Mouse (Mus musculus) thymus, postnatal 10 days (tissue): Measurements from ENCODE around the gene Ube4a.
"Not testable (repeated sequence)": the region's sequence is repeated elsewhere in the genome, so short reads cannot be mapped to it uniquely, and the experiment has no call there.

Experiments
- DNase-seq, 2 experiments: peaks; one replicate each; pipeline ENCODE4 v3.0.0; 2021; ENCODE audit warnings: low spot score in 2 of 2

The Ube4a gene

DNA sequence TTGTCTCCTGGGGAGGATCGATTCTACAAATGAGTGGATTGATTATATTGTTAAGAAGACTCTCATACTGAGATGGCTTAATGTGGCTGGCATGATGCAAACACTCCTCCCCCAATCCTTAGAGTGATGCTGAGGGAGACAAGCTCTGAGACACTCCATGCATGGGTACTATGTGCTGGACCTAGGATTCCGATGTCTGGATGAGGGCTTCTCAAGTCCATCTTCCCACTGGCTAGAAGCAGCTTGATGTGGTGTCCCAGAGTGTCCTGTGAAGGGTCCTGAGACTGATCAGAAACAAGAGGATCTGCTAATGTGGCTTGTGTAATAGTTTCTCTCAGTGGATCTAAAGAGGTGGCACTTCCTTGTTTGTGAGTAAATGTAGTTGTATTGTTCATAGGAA, 15.7 kb upstream of the Ube4a start:
- DNase-seq, result no peak

DNA sequence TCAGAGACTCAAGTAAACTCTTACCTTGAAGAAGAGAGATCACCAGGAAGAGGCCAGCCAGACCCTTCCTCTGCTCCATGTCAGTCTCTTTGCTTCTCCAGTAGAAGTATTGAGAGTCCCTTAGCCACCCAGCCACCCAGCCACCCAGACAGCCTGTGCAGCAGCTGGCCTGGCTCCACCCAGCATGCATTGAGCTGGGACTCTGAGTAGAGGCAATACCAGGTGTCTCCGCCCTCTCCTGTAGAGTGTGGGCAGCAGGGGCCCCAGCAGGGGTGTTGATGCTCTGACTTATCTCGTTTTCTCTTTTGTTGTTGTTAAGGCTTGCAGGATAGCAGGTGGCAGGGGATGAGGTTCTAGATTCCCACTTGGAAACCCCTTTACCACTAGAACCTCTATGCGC, 14.8 kb upstream of the Ube4a start, which contains the start of gene Cd3g:
Gene Cd3g, minus strand, starts transcription at position 190 of the 400 bp plus-strand sequence.
- DNase-seq, result peak; percentile 92 to 93

DNA sequence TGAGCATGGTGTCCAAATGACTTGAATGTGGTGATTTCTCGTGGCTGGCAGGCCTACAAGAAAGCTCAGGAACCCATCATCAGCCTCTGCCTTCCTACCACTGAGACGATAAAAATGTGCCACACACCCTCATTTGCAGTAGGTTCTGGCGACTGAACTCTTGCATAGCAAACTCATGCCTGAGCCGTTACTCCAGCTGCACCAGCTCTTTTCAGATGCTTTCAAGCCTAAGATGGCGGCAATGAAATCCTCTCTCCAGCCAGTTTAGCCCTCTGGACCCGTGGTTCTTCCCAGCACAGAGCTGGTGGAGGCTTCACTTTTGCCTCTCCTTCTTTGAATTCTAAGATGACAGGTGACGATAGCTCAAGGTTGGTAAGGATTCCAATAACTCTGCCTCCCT, 14.4 kb upstream of the Ube4a start:
- peak; percentile 52 to 54 for DNase-seq

DNA sequence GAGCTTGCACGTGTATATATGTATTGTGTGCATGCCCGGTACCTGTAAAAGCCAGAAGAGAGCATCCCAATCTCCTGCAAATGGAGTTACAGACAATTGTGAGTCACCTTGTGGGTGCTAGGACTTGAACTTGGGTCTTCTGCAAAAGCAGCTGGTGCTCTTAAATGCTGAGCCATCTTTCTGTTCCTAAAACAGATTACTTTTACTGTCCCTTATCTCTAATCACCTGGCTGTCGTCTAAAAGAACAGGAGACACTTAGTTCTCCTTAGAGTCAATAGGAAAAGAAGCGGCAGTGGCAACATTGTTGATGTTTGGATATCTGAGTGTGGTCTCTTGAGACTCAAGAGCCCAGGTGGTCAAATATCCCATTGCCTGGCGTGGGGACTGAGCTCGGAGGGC, 12.4 kb upstream of the Ube4a start:
- DNase-seq, result no peak

DNA sequence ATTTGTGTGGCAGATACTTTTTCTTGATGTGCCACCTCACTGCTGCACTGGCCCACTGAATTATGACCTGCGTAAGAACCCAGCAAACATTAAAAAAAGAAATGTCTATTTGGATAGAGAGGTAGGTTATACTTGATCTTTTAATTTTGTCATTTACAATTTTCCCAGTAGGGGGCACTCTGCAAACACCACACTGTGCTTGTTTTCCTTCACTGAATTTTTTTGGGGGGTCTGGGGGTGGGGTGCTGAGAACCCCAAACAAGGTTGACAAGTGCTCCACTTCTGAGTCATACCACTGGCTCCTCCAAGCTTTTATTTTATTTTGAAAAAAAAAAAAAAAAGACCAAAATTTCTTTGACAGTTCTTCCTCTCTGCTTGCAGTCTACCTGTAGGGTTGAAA, 4.0 kb upstream of the Ube4a start:
- DNase-seq, result peak in 1 of 2 experiments; percentile 60

DNA sequence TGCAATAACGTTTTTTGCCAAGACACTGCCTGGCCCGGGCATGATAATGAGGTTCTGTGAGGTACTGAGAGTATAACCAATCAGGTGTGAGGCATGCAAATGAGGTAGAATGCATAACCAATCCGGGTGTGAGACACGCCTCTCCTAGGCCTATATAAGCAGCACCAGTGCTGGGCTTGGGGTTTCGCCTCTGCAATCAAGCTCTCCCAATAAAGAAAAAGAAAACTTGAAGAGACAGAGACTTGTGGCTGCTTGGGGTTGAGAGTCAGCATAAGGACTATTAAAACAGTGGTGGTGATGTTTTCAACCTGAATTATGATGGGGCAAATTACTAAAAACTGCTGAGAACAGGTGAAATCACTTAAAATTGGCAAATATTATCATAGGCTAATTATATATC, 2.4 kb upstream of the Ube4a start:
- DNase-seq, result not testable (repeated sequence)

DNA sequence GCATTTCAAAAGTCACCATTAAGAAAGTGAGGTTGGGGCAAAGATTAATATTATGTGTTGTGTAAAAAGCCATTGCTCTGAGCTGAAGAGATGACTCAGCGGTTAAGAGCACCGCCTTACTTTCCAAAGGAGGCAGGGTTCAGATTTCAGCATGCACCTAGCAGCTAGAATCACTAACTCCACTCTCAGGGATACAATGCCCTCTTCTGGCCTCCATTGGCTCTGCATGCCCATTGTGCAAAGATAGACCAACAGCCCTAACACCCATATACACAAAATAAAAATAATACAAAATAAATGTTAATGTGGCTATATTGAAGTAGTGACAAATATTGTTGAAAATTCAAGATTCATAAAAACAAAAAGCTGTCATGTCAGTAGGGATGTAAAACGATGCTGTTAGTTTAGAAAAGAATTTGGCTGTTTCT, 1.4 kb upstream of the Ube4a start:
- DNase-seq, result peak; percentile 79 to 85

DNA sequence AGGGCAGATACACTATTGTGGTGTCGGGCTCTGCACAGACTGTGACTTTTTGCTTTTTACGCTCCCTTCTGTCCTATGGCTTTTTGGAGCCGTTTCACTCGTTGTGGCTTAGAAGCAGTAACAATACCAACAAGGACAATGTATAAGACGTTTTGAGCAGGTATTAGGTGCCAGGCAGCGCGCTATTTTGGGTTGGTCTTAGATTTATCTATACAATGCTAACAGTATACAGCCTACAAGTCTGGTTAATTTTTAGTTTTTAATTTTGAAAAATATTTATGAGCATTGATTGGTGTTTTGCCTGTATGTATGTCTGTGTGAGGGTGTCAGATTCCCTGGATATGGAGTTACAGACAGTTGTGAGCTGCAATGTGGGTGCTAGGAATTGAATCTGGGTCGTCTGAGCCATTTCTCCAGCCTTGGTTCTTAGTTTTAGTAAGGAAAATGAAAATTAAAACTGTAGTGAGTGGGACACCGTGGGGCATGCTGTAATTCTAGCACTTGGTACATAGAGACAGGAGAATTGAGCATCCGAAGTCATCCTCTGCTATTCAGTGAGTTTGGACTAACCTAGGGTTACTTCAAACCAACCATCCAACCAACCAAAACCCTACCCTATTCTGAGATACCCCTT, 550 bp upstream of the Ube4a start:
- DNase-seq, result no peak

DNA sequence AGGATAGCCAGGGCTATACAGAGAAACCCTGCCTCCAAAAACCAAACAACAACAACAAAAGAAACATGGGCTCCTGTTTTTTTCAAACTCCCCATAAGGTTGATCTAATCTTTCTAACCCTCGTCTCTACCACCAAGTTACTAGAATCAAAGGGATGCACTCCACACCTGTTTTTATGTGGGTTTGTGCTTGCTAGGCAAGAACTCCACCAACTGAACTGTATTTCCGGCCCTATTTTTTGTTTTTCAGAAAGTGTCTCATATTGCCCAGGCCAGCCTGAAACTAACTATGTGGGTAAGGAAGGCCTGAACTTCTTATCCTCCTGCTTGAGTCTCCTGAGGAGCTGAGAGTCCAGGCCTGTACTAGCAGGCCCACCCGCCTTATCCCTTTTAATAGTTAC, 11.0 kb downstream of the Ube4a start:
- DNase-seq, result peak; percentile 32 to 57

DNA sequence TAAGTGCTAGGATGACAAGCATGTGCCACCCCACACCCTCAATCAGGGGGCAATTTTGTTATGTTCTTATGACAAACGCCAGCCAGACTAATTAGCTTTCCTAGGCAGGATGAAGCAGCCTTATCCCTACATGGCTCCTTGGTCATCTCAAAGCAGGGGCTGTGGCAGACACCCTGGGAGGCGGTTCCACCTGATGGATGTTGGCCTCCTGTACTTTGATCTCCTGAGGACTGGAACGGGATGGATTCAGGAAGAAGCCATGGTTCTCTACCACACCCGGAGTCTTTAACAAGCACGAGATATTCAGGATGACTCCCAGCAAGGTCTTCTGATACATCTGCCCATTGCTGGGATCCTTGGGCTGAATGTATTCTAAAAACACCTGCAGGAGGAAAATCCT, 17.6 kb downstream of the Ube4a start:
- no peak for DNase-seq

DNA sequence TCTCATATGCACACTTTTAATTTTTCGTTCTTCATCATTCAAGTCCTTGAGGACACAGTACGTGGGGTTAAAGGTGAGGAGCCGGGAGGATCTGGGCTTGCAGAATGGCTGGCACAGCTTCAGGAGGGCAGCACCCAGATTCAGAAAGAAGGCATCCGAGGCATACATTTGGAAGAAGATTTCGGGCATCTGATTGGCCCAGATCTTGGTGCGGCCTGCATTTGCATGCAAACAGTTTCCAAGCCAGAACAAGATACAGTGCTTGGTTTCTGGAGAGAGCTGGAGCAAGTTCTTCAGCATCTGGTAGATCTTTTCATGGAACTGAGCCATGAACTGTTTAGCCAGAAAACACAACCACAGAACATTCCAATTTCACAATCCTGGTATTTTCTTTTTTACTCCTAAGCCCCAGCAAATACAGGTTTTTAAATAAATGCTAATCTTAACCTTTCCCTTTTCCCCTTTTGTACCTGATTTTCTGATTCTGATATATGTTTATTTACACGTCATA, 19.2 kb downstream of the Ube4a start:
- DNase-seq, result no peak

DNA sequence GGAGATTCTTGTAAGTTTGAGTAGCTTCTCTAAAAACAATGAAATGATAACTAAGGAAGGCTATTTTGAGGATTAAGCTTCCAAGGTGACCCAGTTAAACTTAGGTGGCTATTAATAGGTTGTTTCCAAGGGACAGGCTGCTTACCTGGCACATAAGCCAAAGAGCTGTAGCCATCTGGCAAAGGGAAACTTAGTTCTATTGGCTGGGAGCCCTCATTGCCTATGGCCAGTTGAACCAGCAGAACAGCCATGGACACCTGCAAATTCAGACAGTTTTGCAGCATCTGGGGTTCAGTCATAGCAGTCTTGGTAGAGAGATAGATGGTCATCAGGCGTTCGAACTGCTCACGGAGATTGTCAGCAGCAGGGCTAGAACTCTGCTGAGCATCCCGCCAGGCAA, 23.0 kb downstream of the Ube4a start:
- DNase-seq, result no peak

DNA sequence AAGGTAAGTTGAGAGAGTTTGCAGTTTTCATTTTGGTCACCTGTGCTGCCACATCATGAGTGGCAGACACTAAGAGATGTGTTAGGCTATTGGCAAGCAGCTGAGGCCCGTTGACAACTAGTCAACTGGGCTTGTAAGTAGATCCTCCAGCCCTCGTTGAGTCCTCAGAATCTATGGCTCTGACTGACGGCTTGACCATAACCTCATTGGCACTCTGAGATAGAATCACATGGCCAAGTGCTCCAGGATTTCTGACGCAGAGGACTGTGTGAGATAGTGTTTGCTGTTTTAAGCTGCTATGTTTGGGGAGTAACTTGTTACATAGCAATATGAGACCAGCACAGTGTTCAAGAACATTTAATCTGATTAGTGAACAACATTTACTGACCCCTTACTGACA, 23.6 kb downstream of the Ube4a start:
- no peak for DNase-seq

DNA sequence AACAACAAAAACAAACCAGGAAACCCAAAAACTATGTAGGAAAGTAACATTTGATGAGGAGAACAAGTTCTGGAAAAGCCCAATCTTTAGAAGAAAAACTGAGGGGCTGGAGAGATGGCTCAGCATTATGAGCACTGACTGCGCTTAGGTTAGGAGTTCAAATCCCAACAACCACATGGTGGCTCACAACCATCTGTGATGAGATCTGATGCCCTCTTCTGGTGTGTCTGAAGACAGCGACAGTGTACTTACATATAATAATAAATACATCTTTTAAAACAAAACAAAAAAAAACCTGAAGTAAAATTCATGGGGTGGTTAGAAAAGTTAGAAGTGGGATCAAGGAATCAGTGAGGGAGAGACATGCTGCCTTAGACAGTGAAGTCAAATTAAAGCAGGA, 43.9 kb downstream of the Ube4a start:
- DNase-seq, result no peak

DNA sequence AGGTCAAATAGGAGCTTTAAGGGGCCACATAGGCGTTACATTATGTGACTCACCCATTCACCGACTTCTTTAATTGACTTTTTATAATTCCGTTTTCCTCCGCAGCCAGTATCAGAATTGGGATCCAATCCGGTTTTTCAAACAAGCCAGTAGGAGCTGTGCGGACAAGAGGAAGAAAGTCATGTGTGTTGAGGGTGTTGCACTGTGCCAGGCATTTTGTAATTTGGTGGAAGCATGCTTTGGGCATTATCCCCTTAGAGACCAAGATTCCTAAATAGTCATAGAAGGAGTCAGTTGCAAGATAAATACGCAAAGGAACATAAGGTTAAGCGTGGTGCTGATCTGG, 44.3 kb downstream of the Ube4a start:
- peak in 1 of 2 experiments; percentile 11 for DNase-seq

DNA sequence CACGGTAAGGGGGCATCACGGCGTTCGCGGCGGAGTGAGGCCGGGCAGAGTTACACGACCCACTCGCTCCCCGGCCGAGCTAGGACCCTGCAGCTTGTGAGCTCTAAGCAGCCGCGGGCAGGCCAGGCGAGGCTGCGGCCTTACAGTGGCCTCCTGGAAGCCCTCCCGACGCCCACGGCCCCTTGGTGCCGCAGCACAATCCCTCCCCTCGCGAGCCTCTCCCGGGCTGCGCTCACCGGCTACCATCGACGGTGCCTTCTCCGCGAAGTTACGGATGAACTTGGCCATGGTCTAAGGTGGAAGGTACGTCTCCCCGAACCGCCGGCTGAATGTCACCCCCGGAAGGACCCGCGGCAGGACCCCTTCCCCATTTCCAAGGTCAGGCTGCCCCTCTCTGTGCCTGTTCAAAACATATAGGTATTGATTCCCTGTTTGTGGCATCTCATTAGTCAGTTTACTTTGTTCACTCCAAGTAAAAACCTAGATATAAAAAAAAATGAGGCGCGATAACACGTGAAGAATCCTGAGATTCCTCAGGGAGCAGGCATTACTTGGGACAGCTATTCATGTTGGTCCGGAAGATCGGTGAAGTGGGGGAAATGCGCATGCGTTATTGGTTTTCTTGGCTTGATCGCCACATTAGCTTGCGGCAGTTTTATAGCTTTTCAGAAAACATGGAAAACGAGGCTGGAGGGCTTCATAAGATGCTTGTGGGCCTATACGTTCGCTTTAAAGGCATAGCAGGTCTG, 44.9 kb downstream of the Ube4a start, which contains the start of gene Atp5l:
Gene Atp5l, minus strand, starts transcription at position 369 of the 749 bp plus-strand sequence.
- peak; percentile 68 to 83 for DNase-seq

DNA sequence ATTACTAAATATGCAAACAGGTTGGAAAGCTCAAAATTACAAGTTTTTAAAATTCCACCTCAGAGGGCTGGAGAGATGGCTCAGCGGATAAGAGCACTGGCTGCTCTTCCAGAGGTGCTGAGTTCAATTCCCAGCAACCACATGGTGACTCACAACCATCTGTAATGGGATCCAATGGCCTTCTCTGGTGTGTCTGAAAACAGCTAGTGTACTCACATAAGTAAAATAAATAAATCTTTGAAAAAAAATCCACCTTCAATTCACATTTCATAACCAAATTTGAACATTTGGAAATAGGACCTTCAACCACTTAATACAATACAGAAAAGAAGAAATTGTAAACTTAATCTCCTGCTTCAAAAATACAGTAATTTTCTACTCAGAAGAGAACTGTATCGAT, 45.8 kb downstream of the Ube4a start:
- no peak for DNase-seq

DNA sequence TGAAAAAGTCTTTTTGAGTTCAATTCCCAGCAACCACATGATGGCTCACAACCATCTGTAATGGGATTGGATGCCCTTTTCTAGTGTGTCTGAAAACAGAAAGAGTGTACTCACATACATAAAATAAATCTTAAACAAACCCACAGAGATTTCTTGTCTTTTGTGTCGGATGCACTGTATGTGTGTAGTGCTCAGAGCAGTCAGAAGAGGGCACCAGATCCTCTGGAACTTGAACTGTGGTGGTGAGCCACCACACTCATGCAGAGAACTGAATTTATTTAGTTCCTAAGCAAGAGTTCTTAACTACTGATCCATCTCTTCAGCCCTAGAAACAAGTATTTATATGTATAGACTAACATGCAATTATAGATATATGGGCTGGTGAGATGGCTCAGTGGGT, 49.2 kb downstream of the Ube4a start:
- DNase-seq, result peak; percentile 31 to 63

DNA sequence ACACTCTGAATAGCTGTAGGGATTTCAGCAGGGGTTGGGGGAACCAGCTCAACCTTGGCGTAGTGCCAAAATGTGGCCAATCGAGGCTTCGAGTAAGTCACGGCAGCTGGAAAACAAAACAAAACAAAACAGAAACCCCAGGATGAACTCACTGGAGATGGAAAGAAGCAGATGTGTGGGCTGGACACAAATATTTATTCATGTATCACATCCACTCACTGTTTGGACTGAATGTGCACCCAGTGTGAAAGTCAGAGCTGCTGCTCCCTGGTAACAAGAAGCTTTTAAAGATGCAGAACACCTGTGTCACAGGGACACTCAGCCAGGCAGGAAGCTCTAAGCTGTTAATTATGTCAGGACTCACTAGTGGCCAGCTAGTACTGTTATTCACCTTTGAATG, 50.7 kb downstream of the Ube4a start:
- DNase-seq, result no peak

DNA sequence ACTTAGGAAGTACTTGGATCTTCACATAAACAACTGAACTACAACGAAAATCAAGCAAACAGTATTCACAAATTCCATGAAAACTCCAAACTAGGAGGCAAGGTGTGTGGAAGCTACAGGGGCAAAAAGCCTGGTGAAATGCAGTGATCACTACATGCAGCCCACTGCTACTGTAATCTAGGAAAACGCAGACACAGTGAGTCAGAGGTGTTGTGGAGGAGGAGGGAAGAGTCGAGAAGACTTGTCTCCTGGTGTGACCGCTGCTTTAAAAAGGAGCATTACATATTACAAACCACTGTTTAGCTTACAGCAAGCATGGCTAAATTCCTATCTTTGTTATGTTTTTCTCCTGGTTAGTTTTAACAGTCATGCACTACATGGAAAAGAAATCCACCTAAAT, 54.0 kb downstream of the Ube4a start:
- DNase-seq, result no peak

DNA sequence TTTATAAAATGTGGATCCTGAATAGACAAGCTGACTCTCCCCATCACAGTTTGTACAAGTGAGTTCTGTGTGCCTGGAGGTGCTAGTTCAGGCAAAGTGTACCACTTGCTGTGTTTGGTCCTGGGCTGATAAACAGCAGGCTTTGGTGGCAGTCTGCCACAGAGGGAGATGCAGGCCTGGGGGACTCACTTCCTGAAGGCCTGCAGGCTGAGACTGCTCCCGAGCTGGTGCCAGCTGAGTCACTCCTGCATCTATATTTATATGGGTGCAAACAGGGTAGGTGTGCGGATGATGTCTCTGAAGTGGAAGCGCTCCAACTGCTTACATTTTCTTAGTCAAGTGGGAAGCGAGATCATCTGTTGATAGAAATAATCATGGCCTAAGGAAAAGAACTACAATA, 59.8 kb downstream of the Ube4a start:
- DNase-seq, result no peak

DNA sequence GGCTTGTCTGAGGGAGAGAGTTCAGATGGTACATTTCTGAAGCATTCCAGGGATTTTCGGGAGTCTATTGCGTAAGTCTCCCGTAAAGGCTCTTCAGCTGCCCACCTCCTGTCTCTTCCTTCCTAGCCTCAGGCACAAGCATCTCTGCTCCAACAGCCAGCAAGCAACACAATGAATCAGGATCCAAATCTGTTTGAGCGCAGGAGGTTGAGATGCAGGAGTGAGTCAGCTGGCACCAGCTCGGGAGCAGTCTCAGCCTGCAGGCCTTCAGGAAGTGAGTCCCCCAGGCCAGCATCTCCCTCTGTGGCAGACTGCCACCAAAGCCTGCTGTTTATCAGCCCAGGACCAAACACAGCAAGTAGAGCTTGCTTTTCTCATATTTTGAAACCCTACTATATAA, 60.4 kb downstream of the Ube4a start:
- no peak for DNase-seq

DNA sequence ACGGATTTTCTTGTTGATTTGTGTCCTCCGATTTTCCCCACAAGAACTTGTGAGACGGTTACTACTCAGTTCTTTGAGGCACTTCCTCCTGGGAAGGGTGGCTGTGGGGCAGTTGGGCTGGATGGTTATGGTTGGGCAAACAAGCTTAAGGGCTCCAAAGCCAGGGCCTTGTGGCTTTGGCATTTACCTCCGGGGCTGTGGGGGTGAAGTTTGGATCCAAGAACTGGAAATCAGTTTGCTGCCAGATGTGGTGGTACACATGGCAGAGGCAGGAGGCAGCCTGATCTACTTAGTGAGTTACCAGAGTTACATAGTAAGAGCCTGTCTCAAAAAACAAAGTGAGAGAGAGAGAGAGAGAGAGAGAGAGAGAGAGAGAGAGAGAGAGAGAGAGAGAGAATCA, 61.5 kb downstream of the Ube4a start:
- DNase-seq, result no peak
